Mouse (Mus musculus) hindbrain, embryonic 11.5 days (tissue): ENCODE results near the gene Rplp0. TPM values are rescaled to one million over a fixed set of nuclear protein-coding genes. Genes with fewer than 3 reads are reported as not detected.

Experiments
- ATAC-seq: fragments of 200-750 bp; cut with Nextera tagmentation; 2 replicates; pipeline ENCODE4 v1.8.0; 2017; ENCODE audit warnings: mild to moderate bottlenecking, moderate TSS enrichment, moderate library complexity; ENCODE audit not compliant: low FRiP score
- DNase-seq: peaks from one replicate; pipeline ENCODE4 v3.0.0-alpha.2; 2015; ENCODE audit warnings: low spot score
- H3K27ac ChIP-seq: fragments of 300-500 bp; sonication (generic); 2 replicates; pipeline ENCODE4 v1.5.1; 2014; ENCODE audit warnings: mild to moderate bottlenecking, low read depth, low read length
- H3K27me3 ChIP-seq: fragments of 300-500 bp; sonication (generic); 2 replicates; pipeline ENCODE4 v1.6.1; 2014; ENCODE audit warnings: mild to moderate bottlenecking, low read length, moderate library complexity, mixed read lengths; ENCODE audit not compliant: control insufficient read depth, insufficient read depth
- H3K36me3 ChIP-seq: fragments of 300-500 bp; sonication (generic); 2 replicates; pipeline ENCODE4 v1.6.1; 2014; ENCODE audit warnings: mild to moderate bottlenecking, low read length, moderate library complexity, mixed read lengths; ENCODE audit not compliant: control insufficient read depth, insufficient read depth
- H3K4me1 ChIP-seq: fragments of 300-500 bp; sonication (generic); replicated peaks from 2 replicates; pipeline ENCODE4 v1.6.1; 2014; ENCODE audit warnings: low read length, mixed read lengths; ENCODE audit not compliant: control insufficient read depth, insufficient read depth
- H3K4me2 ChIP-seq: fragments of 300-500 bp; sonication (generic); replicated peaks from 2 replicates; pipeline ENCODE4 v1.6.1; 2014; ENCODE audit warnings: mild to moderate bottlenecking, low read depth, low read length
- H3K4me3 ChIP-seq: fragments of 300-500 bp; sonication (generic); 2 replicates; pipeline ENCODE4 v1.5.1; 2014; ENCODE audit warnings: low read depth, low read length
- H3K9ac ChIP-seq: fragments of 300-500 bp; sonication (generic); 2 replicates; pipeline ENCODE4 v1.6.1; 2014; ENCODE audit warnings: low read depth, low read length
- H3K9me3 ChIP-seq: fragments of 300-500 bp; sonication (generic); 2 replicates; pipeline ENCODE4 v1.6.1; 2016; ENCODE audit warnings: low read length; ENCODE audit not compliant: control insufficient read depth
- WGBS: fragments of 180-500 bp; shearing (Covaris S2); extraction: QIAGEN DNeasy Blood & Tissue Kit; methylation state at CpG from one replicate; pipeline ENCODE4 v1.1.7; 2014; 5-methylcytosine and 5-hydroxymethylcytosine counted together
- polyA plus RNA-seq: library from polyadenylated mRNA; unstranded; fragments of >200 nt; fragmentation: Nextera tagmentation; extraction: Ambion mirVana; gene quantifications from 2 replicates; pipeline ENCODE4 v1.2.1, GENCODE M21; 2014

Gene Rplp0
- polyA plus RNA-seq, 1 experiment from 2014 or later = 1,247 TPM

DNA sequence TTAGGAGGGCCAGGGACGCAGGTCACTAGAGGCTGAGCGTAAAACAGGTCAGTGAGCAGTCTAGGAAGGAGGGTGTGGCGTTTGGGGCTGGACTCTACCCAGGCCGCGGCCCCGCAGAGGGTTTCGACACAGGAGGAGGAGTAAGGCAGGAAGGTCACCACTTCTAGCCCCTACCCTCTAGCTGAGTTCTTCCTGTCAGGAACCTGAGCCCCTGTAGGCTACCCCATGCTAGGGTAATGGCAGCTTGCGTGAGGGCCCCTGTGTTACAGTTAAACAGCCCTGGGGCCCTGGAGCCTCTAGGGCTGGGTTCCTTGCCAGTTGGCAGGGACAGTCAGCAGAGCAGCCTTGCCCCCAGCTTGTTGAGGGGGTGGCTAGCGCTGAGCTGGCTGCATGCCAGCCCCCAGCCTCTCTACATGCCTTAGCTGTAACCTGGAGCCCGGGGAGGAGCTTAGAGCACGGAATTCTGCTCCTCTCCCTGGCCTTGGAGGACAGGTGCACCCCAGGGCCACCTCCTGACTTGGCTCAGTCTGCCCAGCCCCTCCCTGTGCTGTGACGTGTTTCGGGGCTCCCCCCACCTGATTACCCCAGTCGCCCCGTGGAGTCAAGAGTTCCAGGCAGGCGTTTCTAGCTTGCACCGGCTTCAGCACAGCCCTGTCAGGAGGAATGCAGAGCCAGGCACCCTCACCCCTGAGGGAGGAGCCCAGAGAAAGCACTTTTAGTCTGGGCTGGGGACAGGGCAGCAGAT, 15.6 kb upstream of the Rplp0 start:
- DNase-seq = no peak
- Histone ChIP-seq H3K36me3 (no peaks in the 10 kb centered on the region), H3K4me2 (no peak overlapping the region), H3K4me1 (peaks cover 17% of the 10 kb centered on the region), H3K27me3 (no peaks in the 10 kb centered on the region), H3K27ac (peak overlapping the region; percentile 42; the same call in 1 of the 2 replicates), H3K9me3 (no peaks in the 10 kb centered on the region), H3K4me3 (no peak overlapping the region), H3K9ac (no peak overlapping the region)
- WGBS = 70% methylated on average over 17 of the region's 17 CpGs
- ATAC-seq = no peak

DNA sequence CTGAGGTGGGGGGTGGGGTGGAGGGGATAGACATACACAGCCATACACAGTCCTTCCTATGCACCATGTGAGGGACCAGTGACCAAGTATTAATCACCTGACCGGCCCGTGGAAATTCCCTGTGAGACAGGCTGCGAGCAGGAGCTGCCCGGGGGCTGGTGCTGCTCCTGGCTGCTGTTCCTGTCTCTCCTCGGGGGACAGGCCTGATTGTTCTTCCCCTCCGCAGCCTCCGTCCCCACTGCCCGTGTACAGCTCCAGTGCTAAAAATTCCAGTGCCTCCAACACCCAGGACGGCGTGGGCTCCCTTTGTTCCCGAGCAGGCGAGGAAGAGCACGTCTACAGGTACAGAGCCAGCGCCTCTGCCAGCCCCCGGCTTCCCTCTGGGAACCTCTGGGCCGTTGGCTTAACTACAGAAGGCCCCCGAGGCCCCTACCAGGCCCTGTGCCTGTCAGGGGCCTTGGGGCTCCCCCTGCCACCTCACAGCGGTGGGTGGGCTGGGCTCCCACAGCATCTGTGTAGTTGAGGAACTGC, 14.5 kb upstream of the Rplp0 start:
- Histone ChIP-seq H3K9ac (0 out of 2 replicates have a peak overlapping the region, but pooled peaks have one; percentile 23), H3K4me2 (no peak overlapping the region), H3K4me1 (peaks cover 17% of the 10 kb centered on the region), H3K36me3 (no peaks in the 10 kb centered on the region), H3K27me3 (no peaks in the 10 kb centered on the region), H3K9me3 (no peaks in the 10 kb centered on the region), H3K4me3 (no peak overlapping the region), H3K27ac (0 out of 2 replicates have a peak overlapping the region, but pooled peaks have one; percentile 30)
- 52% methylated on average over 18 of the region's 18 CpGs for WGBS
- no peak for DNase-seq
- no peak for ATAC-seq

DNA sequence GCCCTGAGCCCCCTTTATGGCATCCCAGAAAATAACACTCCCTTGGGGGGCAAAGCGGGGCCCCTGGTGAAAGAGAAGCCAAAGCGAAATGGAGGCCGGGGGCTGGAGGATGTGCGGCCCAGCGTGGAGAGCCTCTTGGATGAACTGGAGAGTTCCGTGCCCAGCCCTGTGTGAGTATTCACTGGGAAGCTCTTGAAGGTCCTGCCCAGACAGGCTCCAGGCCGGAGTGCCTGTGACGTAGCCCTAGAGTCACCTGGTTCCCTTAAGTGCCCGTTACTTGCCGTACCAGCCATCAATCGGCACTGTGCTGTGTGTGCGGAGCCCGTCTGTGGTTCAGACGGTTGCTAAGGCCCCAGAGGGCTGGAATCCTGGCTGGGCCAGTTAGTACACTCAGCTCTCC, 13.6 kb upstream of the Rplp0 start:
- ATAC-seq = no peak
- 83% methylated on average over 14 of the region's 14 CpGs for WGBS
- DNase-seq = no peak
- H3K4me3 ChIP-seq = no peak overlapping the region
- H3K9me3 ChIP-seq = no peaks in the 10 kb centered on the region
- H3K4me1 ChIP-seq = peaks cover 17% of the 10 kb centered on the region
- no peaks in the 10 kb centered on the region for H3K27me3 ChIP-seq
- H3K4me2 ChIP-seq = no peak overlapping the region
- no peak overlapping the region for H3K9ac ChIP-seq
- no peak overlapping the region for H3K27ac ChIP-seq
- H3K36me3 ChIP-seq = no peaks in the 10 kb centered on the region

DNA sequence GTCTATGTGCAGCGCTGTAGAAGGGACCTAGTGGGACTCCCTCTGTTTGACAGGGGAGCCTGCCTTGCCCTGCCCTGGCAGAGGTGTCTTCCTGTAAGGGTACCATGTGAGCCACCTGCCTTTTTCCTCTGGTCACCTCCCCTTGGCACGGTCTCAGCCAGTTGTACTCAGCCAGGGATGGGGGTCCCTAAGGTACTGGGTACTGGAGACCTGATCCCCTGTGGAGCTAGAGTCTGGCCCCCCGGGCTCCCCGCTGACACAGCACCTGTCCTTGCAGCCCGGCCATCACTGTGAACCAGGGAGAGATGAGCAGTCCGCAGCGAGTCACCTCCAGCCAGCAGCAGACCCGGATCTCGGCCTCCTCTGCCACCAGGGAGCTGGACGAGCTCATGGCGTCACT, 12.7 kb upstream of the Rplp0 start:
- no peak overlapping the region for H3K4me2 ChIP-seq
- H3K27me3 ChIP-seq = no peaks in the 10 kb centered on the region
- DNase-seq (no peak), ATAC-seq (no peak)
- H3K36me3 ChIP-seq = no peaks in the 10 kb centered on the region
- peak overlapping the region; percentile 36; the same call in 1 of the 2 replicates for H3K27ac ChIP-seq
- H3K4me1 ChIP-seq = peaks cover 17% of the 10 kb centered on the region
- peak overlapping the region; percentile 27; the same call in 1 of the 2 replicates for H3K9ac ChIP-seq
- WGBS = 68% methylated on average over 11 of the region's 11 CpGs
- no peaks in the 10 kb centered on the region for H3K9me3 ChIP-seq
- no peak overlapping the region for H3K4me3 ChIP-seq

GRCm38 (mm10) chr5:115547014-115547413, 12.3 kb upstream of the Rplp0 start:
- 27% methylated on average over 6 of the region's 6 CpGs for WGBS
- no peak for ATAC-seq
- no peaks in the 10 kb centered on the region for H3K9me3 ChIP-seq
- no peaks in the 10 kb centered on the region for H3K27me3 ChIP-seq
- peak overlapping the region; percentile 36 for H3K27ac ChIP-seq
- H3K9ac ChIP-seq = peak overlapping the region; percentile 27
- H3K4me3 ChIP-seq = no peak overlapping the region
- peaks cover 17% of the 10 kb centered on the region for H3K4me1 ChIP-seq
- no peak overlapping the region for H3K4me2 ChIP-seq
- DNase-seq = no peak
- no peaks in the 10 kb centered on the region for H3K36me3 ChIP-seq

GRCm38 (mm10) chr5:115547421-115547820, 11.8 kb upstream of the Rplp0 start:
- Histone ChIP-seq H3K4me2 (no peak overlapping the region), H3K27ac (peak overlapping the region; percentile 36; the same call in 1 of the 2 replicates), H3K27me3 (no peaks in the 10 kb centered on the region), H3K36me3 (no peaks in the 10 kb centered on the region), H3K9me3 (no peaks in the 10 kb centered on the region), H3K4me3 (no peak overlapping the region), H3K9ac (peak overlapping the region; percentile 11; the same call in 1 of the 2 replicates), H3K4me1 (peaks cover 17% of the 10 kb centered on the region)
- DNase-seq = no peak
- ATAC-seq = no peak
- 71% methylated on average over 7 of the region's 7 CpGs for WGBS

DNA sequence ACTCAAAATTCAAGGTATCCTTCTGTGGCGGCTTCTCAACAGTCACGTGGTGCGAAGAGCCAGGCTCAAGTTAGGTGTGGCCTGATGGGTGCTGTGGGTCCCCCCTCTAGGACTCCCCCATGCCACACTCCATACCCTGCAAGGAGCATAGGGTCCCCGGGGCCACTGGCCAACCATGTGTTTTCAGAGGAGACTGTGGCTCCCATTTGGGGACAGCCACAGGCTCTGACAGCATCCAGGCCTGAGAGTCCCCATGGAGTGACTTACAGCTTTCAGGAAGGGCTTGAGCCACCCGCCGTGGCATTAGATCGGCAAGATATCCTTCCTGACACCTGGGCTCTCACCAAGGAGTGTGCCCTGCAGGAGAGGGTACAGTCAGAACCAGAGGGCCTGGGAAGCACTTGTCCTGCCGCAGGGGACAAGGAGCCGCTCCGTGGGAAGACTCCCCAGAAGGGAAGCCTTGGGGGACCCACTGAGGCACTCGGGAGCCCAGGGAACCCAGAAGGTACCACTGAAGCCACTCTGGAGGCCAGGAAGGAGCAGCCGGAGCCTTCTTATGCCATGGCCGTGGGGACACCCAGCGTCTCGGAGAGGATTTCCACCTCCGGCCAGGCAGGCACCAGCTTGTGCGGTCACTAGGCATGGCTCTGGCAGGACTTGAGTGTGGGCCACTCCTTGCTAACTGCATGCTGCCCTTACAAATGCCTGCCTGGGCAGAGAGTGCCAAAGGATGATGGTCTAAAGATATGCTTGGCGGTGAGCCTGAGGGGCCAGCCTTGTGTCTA, 10.6 kb upstream of the Rplp0 start:
- Histone ChIP-seq H3K4me2 (no peak overlapping the region), H3K27me3 (no peaks in the 10 kb centered on the region), H3K36me3 (no peaks in the 10 kb centered on the region), H3K9ac (no peak overlapping the region), H3K4me1 (peaks cover 14% of the 10 kb centered on the region), H3K27ac (no peak overlapping the region), H3K4me3 (no peak overlapping the region), H3K9me3 (no peaks in the 10 kb centered on the region)
- WGBS = 89% methylated on average over 18 of the region's 18 CpGs
- DNase-seq (no peak), ATAC-seq (no peak)

GRCm38 (mm10) chr5:115550482-115551005, 8.7 kb upstream of the Rplp0 start:
- no peak for ATAC-seq
- 85% methylated on average over 11 of the region's 11 CpGs for WGBS

More at GRCm38 (mm10) chr5:115550482-115551005, 8.7 kb upstream of the Rplp0 start:
- Histone ChIP-seq H3K4me2 (no peak overlapping the region), H3K9me3 (no peaks in the 10 kb centered on the region), H3K4me3 (no peak overlapping the region), H3K36me3 (peaks cover 2% of the 10 kb centered on the region; the same call in 1 of the 2 replicates), H3K27me3 (no peaks in the 10 kb centered on the region), H3K9ac (no peak overlapping the region), H3K4me1 (peaks cover 8% of the 10 kb centered on the region), H3K27ac (no peak overlapping the region)
- DNase-seq = no peak
